Mouse (Mus musculus): ENCODE measurements around the gene Zbtb8os. TPM values are rescaled to one million over a fixed set of nuclear protein-coding genes. Genes with fewer than 3 reads are reported as not detected.
A peak's percentile ranks its signal among the peaks of the same experiment; 100 is the strongest.
"Not testable (repeated sequence)": the region's sequence is repeated elsewhere in the genome, so short reads cannot be mapped to it uniquely, and the experiment has no call there.

Zbtb8os gene
- polyA plus RNA-seq, 1 experiment = 62.2 TPM

- Histone ChIP-seq H3K4me3 (replicated peaks; ENCODE audit: control insufficient read depth, low read depth, low read length) (no peak overlapping the region), H3K4me1 (ENCODE audit: control insufficient read depth, insufficient read depth, low read length) (no peaks in the 10 kb centered on the region), H3K27ac (ENCODE audit: control insufficient read depth, insufficient read depth, low read depth, low read length, poor library complexity) (no peak overlapping the region)
- TF ChIP-seq POLR2A (IDR thresholded peaks at IDR 0.05; ENCODE audit: borderline replicate concordance, control insufficient read depth, low read depth, low read length) (no peak), CTCF (IDR thresholded peaks at IDR 0.05; ENCODE audit: control insufficient read depth, insufficient read depth, low read length) (no peak)
- 70% methylated on average over 15 of the region's 15 CpGs for WGBS
Measured at GRCm38 (mm10) chr4:129357613-129358163, 22.2 kb downstream of the Zbtb8os start.

- H3K4me3 ChIP-seq (replicated peaks; ENCODE audit: control insufficient read depth, low read depth, low read length); H3K27ac ChIP-seq (ENCODE audit: control insufficient read depth, insufficient read depth, low read depth, low read length, poor library complexity); H3K4me1 ChIP-seq (ENCODE audit: control insufficient read depth, insufficient read depth, low read length): not testable (repeated sequence)
- 61% methylated on average over 3 of the region's 3 CpGs for WGBS
Measured at GRCm38 (mm10) chr4:129362238-129362637, 26.7 kb downstream of the Zbtb8os start.

GRCm38 (mm10) chr4:129362771-129363170 lies 27.3 kb downstream of the Zbtb8os start:
- no peak overlapping the region for H3K27ac ChIP-seq (ENCODE audit: control insufficient read depth, insufficient read depth, low read depth, low read length, poor library complexity)
- WGBS = 94% methylated on average over 5 of the region's 5 CpGs
- no peak overlapping the region for H3K4me3 ChIP-seq (replicated peaks; ENCODE audit: control insufficient read depth, low read depth, low read length)
- TF ChIP-seq CTCF (IDR thresholded peaks at IDR 0.05; ENCODE audit: control insufficient read depth, insufficient read depth, low read length) (no peak), POLR2A (IDR thresholded peaks at IDR 0.05; ENCODE audit: borderline replicate concordance, control insufficient read depth, low read depth, low read length) (no peak)
- H3K4me1 ChIP-seq (ENCODE audit: control insufficient read depth, insufficient read depth, low read length) = no peaks in the 10 kb centered on the region; the same call in 1 of the 2 replicates

DNA sequence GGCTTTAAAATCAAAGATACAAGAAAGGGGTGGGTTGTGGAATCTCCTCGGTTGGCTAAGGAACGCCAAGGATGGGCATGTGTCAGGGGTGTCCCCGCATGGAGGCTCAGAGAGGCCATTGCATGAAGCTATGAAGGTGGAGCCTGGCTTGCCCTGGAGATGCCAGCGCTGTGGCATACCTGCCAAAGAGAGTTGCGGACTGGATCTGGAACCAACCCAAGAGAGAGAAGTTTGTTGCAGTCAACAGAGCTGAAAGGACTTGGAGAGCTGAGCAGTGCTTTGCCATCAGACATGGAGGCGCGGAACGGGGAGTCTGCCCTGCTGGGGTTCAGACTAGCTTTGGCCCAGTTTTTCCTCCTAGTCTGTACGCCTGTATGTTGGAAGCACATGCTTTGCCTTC lies 28.0 kb downstream of the Zbtb8os start:
- Histone ChIP-seq H3K4me3 (replicated peaks; ENCODE audit: control insufficient read depth, low read depth, low read length) (no peak overlapping the region), H3K27ac (ENCODE audit: control insufficient read depth, insufficient read depth, low read depth, low read length, poor library complexity) (no peak overlapping the region), H3K4me1 (ENCODE audit: control insufficient read depth, insufficient read depth, low read length) (no peaks in the 10 kb centered on the region; the same call in 1 of the 2 replicates)
- TF ChIP-seq POLR2A (IDR thresholded peaks at IDR 0.05; ENCODE audit: borderline replicate concordance, control insufficient read depth, low read depth, low read length) = no peak
- no peak for TF ChIP-seq CTCF (IDR thresholded peaks at IDR 0.05; ENCODE audit: control insufficient read depth, insufficient read depth, low read length)
- WGBS = 95% methylated on average over 9 of the region's 9 CpGs

GRCm38 (mm10) chr4:129364379-129364778 lies 28.9 kb downstream of the Zbtb8os start:
- Histone ChIP-seq H3K4me1 (ENCODE audit: control insufficient read depth, insufficient read depth, low read length) (no peaks in the 10 kb centered on the region; the same call in 1 of the 2 replicates), H3K27ac (ENCODE audit: control insufficient read depth, insufficient read depth, low read depth, low read length, poor library complexity) (no peak overlapping the region), H3K4me3 (replicated peaks; ENCODE audit: control insufficient read depth, low read depth, low read length) (no peak overlapping the region)
- TF ChIP-seq CTCF (IDR thresholded peaks at IDR 0.05; ENCODE audit: control insufficient read depth, insufficient read depth, low read length) (no peak), POLR2A (IDR thresholded peaks at IDR 0.05; ENCODE audit: borderline replicate concordance, control insufficient read depth, low read depth, low read length) (no peak)
- 85% methylated on average over 3 of the region's 3 CpGs for WGBS

- Histone ChIP-seq H3K4me3 (replicated peaks; ENCODE audit: control insufficient read depth, low read depth, low read length) (peak overlapping the region; percentile 31), H3K4me1 (ENCODE audit: control insufficient read depth, insufficient read depth, low read length) (no peaks in the 10 kb centered on the region; the same call in 1 of the 2 replicates), H3K27ac (ENCODE audit: control insufficient read depth, insufficient read depth, low read depth, low read length, poor library complexity) (no peak overlapping the region)
- TF ChIP-seq POLR2A (IDR thresholded peaks at IDR 0.05; ENCODE audit: borderline replicate concordance, control insufficient read depth, low read depth, low read length) (no peak), CTCF (IDR thresholded peaks at IDR 0.05; ENCODE audit: control insufficient read depth, insufficient read depth, low read length) (no peak)
- WGBS = 2% methylated on average over 5 of the region's 5 CpGs
Measured at GRCm38 (mm10) chr4:129365224-129365623, 29.7 kb downstream of the Zbtb8os start.

DNA sequence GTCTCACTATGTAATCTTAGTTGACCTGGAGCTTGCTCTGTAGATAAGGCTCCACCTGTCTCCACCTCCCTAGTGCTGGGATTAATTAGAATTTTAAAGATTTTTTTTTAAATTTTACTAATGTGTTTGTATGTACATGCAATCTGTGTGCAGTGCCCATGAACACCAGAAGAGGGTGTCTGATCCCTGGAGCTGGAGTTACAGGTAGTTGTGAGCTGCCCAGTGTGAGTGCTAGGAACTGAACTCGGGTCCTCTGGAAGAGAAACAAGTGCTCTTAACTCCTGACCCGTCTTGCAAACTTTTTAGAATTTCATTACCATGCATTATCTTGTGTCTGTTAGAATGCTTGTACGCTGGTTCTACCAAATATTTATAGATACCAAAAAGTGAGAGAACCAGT lies 35.9 kb downstream of the Zbtb8os start:
- WGBS = 95% methylated on average over 3 of the region's 3 CpGs
- no peak overlapping the region for H3K4me3 ChIP-seq (replicated peaks; ENCODE audit: control insufficient read depth, low read depth, low read length)
- no peak overlapping the region for H3K27ac ChIP-seq (ENCODE audit: control insufficient read depth, insufficient read depth, low read depth, low read length, poor library complexity)
- TF ChIP-seq POLR2A (IDR thresholded peaks at IDR 0.05; ENCODE audit: borderline replicate concordance, control insufficient read depth, low read depth, low read length) (no peak), CTCF (IDR thresholded peaks at IDR 0.05; ENCODE audit: control insufficient read depth, insufficient read depth, low read length) (no peak)
- peaks cover 3% of the 10 kb centered on the region for H3K4me1 ChIP-seq (ENCODE audit: control insufficient read depth, insufficient read depth, low read length)

DNA sequence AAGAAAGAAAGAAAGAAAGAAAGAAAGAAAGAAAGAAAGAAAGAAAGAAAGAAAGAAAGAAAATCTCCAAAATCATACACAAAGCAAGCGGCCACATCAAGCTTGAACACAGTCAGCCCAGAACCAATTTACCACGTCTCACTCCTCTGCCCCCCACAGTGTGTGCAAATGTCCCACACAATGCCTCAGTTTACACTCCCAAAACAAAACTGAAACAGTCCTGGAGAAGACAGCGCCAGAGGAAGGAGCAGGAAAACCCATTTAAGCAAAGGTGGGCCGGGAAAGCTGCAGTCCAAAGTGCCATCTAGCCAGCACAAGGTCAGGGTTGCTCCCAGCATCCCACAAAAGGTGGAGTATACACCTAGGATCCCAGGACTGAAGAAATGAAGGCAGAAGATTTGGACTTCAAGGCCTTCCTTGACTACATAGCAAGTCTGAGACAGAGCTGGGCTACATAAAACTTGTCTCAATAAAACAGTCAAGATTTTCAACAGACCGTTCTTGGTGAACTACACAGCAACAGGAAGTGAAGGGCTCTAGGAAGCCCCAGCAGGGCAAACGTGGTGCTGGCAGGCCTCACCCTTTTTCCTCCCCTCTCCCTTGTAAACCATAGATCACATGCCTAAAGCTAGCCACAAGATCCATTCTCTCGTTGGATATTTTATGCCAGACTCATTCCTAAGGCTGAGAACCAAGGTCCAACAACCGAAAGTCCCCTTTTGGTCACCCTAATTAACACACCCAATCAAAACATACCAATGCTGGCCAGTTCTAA lies 37.9 kb downstream of the Zbtb8os start:
- WGBS = 46% methylated on average over 8 of the region's 8 CpGs
- 0 out of 2 replicates have a peak overlapping the region, but pooled peaks have one; percentile 6 for H3K27ac ChIP-seq (ENCODE audit: control insufficient read depth, insufficient read depth, low read depth, low read length, poor library complexity)
- H3K4me1 ChIP-seq (ENCODE audit: control insufficient read depth, insufficient read depth, low read length) = peaks cover 3% of the 10 kb centered on the region
- no peak overlapping the region for H3K4me3 ChIP-seq (replicated peaks; ENCODE audit: control insufficient read depth, low read depth, low read length)
- TF ChIP-seq POLR2A (IDR thresholded peaks at IDR 0.05; ENCODE audit: borderline replicate concordance, control insufficient read depth, low read depth, low read length) = no peak
- no peak for TF ChIP-seq CTCF (IDR thresholded peaks at IDR 0.05; ENCODE audit: control insufficient read depth, insufficient read depth, low read length)
